In genomic region chr17:7366265-7366664, GRCm38 (mm10) we compare ENCODE assay signal across 25 mouse cellular contexts. TPM values are rescaled to one million over a fixed set of nuclear protein-coding genes. Genes with fewer than 3 reads are reported as not detected.
DNase-seq lines count a peak whose midpoint lies in the region; ATAC-seq and TF ChIP-seq lines count a peak whose summit lies in the region.
"Not testable (repeated sequence)": the region's sequence is repeated elsewhere in the genome, so short reads cannot be mapped to it uniquely, and the experiment has no call there.
"Had no signal": no experiment of that assay in that cellular context is flagged by ENCODE, and none has a peak within 500 bp of the region (broad histone marks: within the 10 kb centered on the region; RNA-seq: fewer than 3 reads in every experiment).

No protein-coding gene starts in this region.

- H3K4me3 ChIP-seq in forebrain, embryonic 13.5 days; forebrain, embryonic 16.5 days (replicated peaks; ENCODE audit: low read length); hindbrain, embryonic 13.5 days; midbrain, embryonic 14.5 days (replicated peaks; ENCODE audit: low read depth, low read length); midbrain, postnatal 0 days (ENCODE audit: low read depth, low read length): not testable (repeated sequence)

- H3K9ac ChIP-seq in forebrain, embryonic 13.5 days; forebrain, embryonic 16.5 days (replicated peaks; ENCODE audit: low read depth, low read length); hindbrain, embryonic 13.5 days; midbrain, embryonic 14.5 days (replicated peaks; ENCODE audit: low read length); midbrain, postnatal 0 days (replicated peaks; ENCODE audit: low read length, poor library complexity, severe bottlenecking): not testable (repeated sequence)

- H3K4me2 ChIP-seq in forebrain, embryonic 13.5 days; forebrain, embryonic 16.5 days (ENCODE audit: low read length); hindbrain, embryonic 13.5 days; midbrain, embryonic 14.5 days (ENCODE audit: low read length); midbrain, postnatal 0 days (ENCODE audit: low read depth, low read length, poor library complexity, severe bottlenecking): not testable (repeated sequence)

- H3K4me1 ChIP-seq in forebrain, embryonic 13.5 days; forebrain, embryonic 16.5 days (replicated peaks; ENCODE audit: control insufficient read depth, insufficient read depth, low read length); hindbrain, embryonic 13.5 days (replicated peaks); midbrain, embryonic 14.5 days (ENCODE audit: control insufficient read depth, insufficient read depth, low read length); midbrain, postnatal 0 days (ENCODE audit: insufficient read depth, low read length): not testable (repeated sequence)

- H3K9me3 ChIP-seq in forebrain, embryonic 13.5 days (replicated peaks); forebrain, embryonic 16.5 days (ENCODE audit: control insufficient read depth, low read length); hindbrain, embryonic 13.5 days; midbrain, embryonic 14.5 days (ENCODE audit: control insufficient read depth, low read length); midbrain, postnatal 0 days (ENCODE audit: low read length): not testable (repeated sequence)

- not testable (repeated sequence) for H3K27me3 ChIP-seq in forebrain, embryonic 13.5 days; forebrain, embryonic 16.5 days (replicated peaks; ENCODE audit: control insufficient read depth, insufficient read depth, low read length); hindbrain, embryonic 13.5 days; midbrain, embryonic 14.5 days (ENCODE audit: control insufficient read depth, insufficient read depth, low read length); midbrain, postnatal 0 days (ENCODE audit: insufficient read depth, low read length)

- peak; percentile 6 for DNase-seq in brain, embryonic 14.5 days (ENCODE audit: low read depth)
- peak; percentile 7 for DNase-seq in midbrain, embryonic 14.5 days
- not testable (repeated sequence) for DNase-seq in midbrain, postnatal 0 days (ENCODE audit: low spot score)

- H3K36me3 ChIP-seq in forebrain, embryonic 13.5 days (ENCODE audit: poor library complexity, severe bottlenecking); forebrain, embryonic 16.5 days (ENCODE audit: control insufficient read depth, insufficient read depth); hindbrain, embryonic 13.5 days; midbrain, embryonic 14.5 days (ENCODE audit: control insufficient read depth, insufficient read depth, low read length); midbrain, postnatal 0 days (ENCODE audit: insufficient read depth, low read length): not testable (repeated sequence)

- H3K27ac ChIP-seq in forebrain, embryonic 13.5 days = peak overlapping the region; percentile 40; the same call in 1 of the 2 replicates
- H3K27ac ChIP-seq in forebrain, embryonic 16.5 days (ENCODE audit: low read length) = peak overlapping the region; percentile 58; the same call in 1 of the 2 replicates
- peak overlapping the region; percentile 55; the same call in 1 of the 2 replicates for H3K27ac ChIP-seq in hindbrain, embryonic 13.5 days
- 0 out of 2 replicates have a peak overlapping the region, but pooled peaks have one; percentile 55 for H3K27ac ChIP-seq in midbrain, embryonic 14.5 days (replicated peaks; ENCODE audit: low read depth, low read length)
- H3K27ac ChIP-seq in midbrain, postnatal 0 days (ENCODE audit: low read depth, low read length) = not testable (repeated sequence)

- WGBS in forebrain, embryonic 13.5 days = no CpG with 5 or more reads among the region's 1 CpGs
- no CpG with 5 or more reads among the region's 1 CpGs for WGBS in forebrain, embryonic 16.5 days
- WGBS in hindbrain, embryonic 13.5 days = no CpG with 5 or more reads among the region's 1 CpGs
- WGBS in midbrain, embryonic 14.5 days = no CpG with 5 or more reads among the region's 1 CpGs
- no CpG with 5 or more reads among the region's 1 CpGs for WGBS in midbrain, postnatal 0 days

- TF ChIP-seq POLR2A in brain, embryonic 14.5 days (IDR thresholded peaks at IDR 0.05; ENCODE audit: borderline replicate concordance, extremely low read depth, insufficient read depth, insufficient read length, poor library complexity, severe bottlenecking) = not testable (repeated sequence)

- not testable (repeated sequence) for TF ChIP-seq CTCF in brain, embryonic 14.5 days (IDR thresholded peaks at IDR 0.05; ENCODE audit: borderline replicate concordance, extremely low read depth, insufficient read depth, insufficient read length); midbrain, postnatal 0 days (IDR thresholded peaks at IDR 0.05)

- ATAC-seq in forebrain, embryonic 13.5 days; hindbrain, embryonic 13.5 days (ENCODE audit: low FRiP score); midbrain, embryonic 14.5 days (ENCODE audit: low FRiP score, low TSS enrichment): not testable (repeated sequence)
- ATAC-seq in forebrain, embryonic 16.5 days = peak; percentile 25
- ATAC-seq in midbrain, postnatal 0 days (ENCODE audit: low FRiP score) = peak; percentile 13; the same call in 1 of the 2 replicates

RNA-seq across cellular contexts. Expression of gene Gm49630, which starts 5.5 kb away (rescaled TPM):
- polyA plus RNA-seq in brain, embryonic 14.5 days (2012; rRNA removed) = not detected in 2 replicates
- polyA plus RNA-seq in forebrain, embryonic 13.5 days (2015; fragmentation: Nextera tagmentation; extraction: Ambion mirVana) = not detected in 2 replicates
- polyA plus RNA-seq in forebrain, embryonic 16.5 days (2015; fragmentation: Nextera tagmentation; extraction: Ambion mirVana) = not detected in 2 replicates
- polyA plus RNA-seq in hindbrain, embryonic 13.5 days (2015; fragmentation: Nextera tagmentation; extraction: Ambion mirVana) = not detected in 2 replicates
- not detected in 2 replicates for polyA plus RNA-seq in midbrain, embryonic 14.5 days (2014; fragmentation: Nextera tagmentation; extraction: Ambion mirVana)
- total RNA-seq in midbrain, postnatal 0 days (2014; rRNA removed) = not detected in 2 replicates
- polyA plus RNA-seq in midbrain, postnatal 0 days (2015; fragmentation: Nextera tagmentation; extraction: Ambion mirVana) = not detected in 2 replicates
- total RNA-seq: adrenal gland, adult 8-10 months; adrenal gland, postnatal 25 days; ES-E14; gastrocnemius, adult 2 months; gastrocnemius, postnatal 14 days; gastrocnemius, postnatal 4 days; heart, adult 8-10 months; heart, postnatal 25 days; hematopoietic stem cell, adult 5-6 weeks had no signal
- polyA plus RNA-seq: activated CD4-positive, CD25-positive, alpha-beta regulatory T cell, adult 4 months; embryonic facial prominence, embryonic 11.5 days; embryonic facial prominence, embryonic 14.5 days; forebrain, embryonic 10.5 days; frontal cortex, adult 2 months; heart, embryonic 11.5 days; heart, embryonic 14.5 days; heart, postnatal 0 days; hindbrain, embryonic 14.5 days; intestine, embryonic 15.5 days had no signal

RNA-seq across cellular contexts. Expression of gene Ttll2, which starts 13.8 kb away (rescaled TPM):
- not detected in 2 replicates for polyA plus RNA-seq in brain, embryonic 14.5 days (2012; rRNA removed)
- not detected in 2 replicates for polyA plus RNA-seq in forebrain, embryonic 13.5 days (2015; fragmentation: Nextera tagmentation; extraction: Ambion mirVana)
- 0.15 TPM in 1 of 2 replicates, not detected in the other for polyA plus RNA-seq in forebrain, embryonic 16.5 days (2015; fragmentation: Nextera tagmentation; extraction: Ambion mirVana)
- not detected in 2 replicates for polyA plus RNA-seq in hindbrain, embryonic 13.5 days (2015; fragmentation: Nextera tagmentation; extraction: Ambion mirVana)
- not detected in 2 replicates for polyA plus RNA-seq in midbrain, embryonic 14.5 days (2014; fragmentation: Nextera tagmentation; extraction: Ambion mirVana)
- not detected in 2 replicates for total RNA-seq in midbrain, postnatal 0 days (2014; rRNA removed)
- polyA plus RNA-seq in midbrain, postnatal 0 days (2015; fragmentation: Nextera tagmentation; extraction: Ambion mirVana) = not detected in 2 replicates
- total RNA-seq: ES-E14; gastrocnemius, postnatal 14 days; gastrocnemius, postnatal 4 days; heart, adult 8-10 months; heart, postnatal 25 days; hematopoietic stem cell, adult 5-6 weeks had no signal
- polyA plus RNA-seq: activated CD4-positive, CD25-positive, alpha-beta regulatory T cell, adult 4 months; embryonic facial prominence, embryonic 11.5 days; embryonic facial prominence, embryonic 14.5 days; forebrain, embryonic 10.5 days; frontal cortex, adult 2 months; heart, embryonic 11.5 days; heart, embryonic 14.5 days; heart, postnatal 0 days; hindbrain, embryonic 14.5 days; intestine, embryonic 15.5 days had no signal

RNA-seq across cellular contexts. Expression of gene Unc93a2, which starts 19.0 kb away (rescaled TPM):
- polyA plus RNA-seq in brain, embryonic 14.5 days (2012; rRNA removed) = 0.10 and 0.15 TPM in 2 replicates
- not detected in 2 replicates for polyA plus RNA-seq in forebrain, embryonic 13.5 days (2015; fragmentation: Nextera tagmentation; extraction: Ambion mirVana)
- polyA plus RNA-seq in forebrain, embryonic 16.5 days (2015; fragmentation: Nextera tagmentation; extraction: Ambion mirVana) = 0.14 TPM in 1 of 2 replicates, not detected in the other
- 0.12 TPM in 1 of 2 replicates, not detected in the other for polyA plus RNA-seq in hindbrain, embryonic 13.5 days (2015; fragmentation: Nextera tagmentation; extraction: Ambion mirVana)
- polyA plus RNA-seq in midbrain, embryonic 14.5 days (2014; fragmentation: Nextera tagmentation; extraction: Ambion mirVana) = not detected in 2 replicates
- total RNA-seq in midbrain, postnatal 0 days (2014; rRNA removed) = 0.19 TPM in 1 of 2 replicates, not detected in the other
- 0.05 TPM in 1 of 2 replicates, not detected in the other for polyA plus RNA-seq in midbrain, postnatal 0 days (2015; fragmentation: Nextera tagmentation; extraction: Ambion mirVana)
- total RNA-seq: heart, adult 8-10 months; heart, postnatal 25 days; hematopoietic stem cell, adult 5-6 weeks had no signal
- polyA plus RNA-seq: activated CD4-positive, CD25-positive, alpha-beta regulatory T cell, adult 4 months; embryonic facial prominence, embryonic 11.5 days; embryonic facial prominence, embryonic 14.5 days; forebrain, embryonic 10.5 days; heart, embryonic 11.5 days; heart, embryonic 14.5 days; heart, postnatal 0 days; hindbrain, embryonic 14.5 days; intestine, embryonic 15.5 days had no signal

RNA-seq across cellular contexts. Expression of gene Tcp10a, which starts 41.8 kb away (rescaled TPM):
- polyA plus RNA-seq in brain, embryonic 14.5 days (2012; rRNA removed) = not detected in 2 replicates
- polyA plus RNA-seq in forebrain, embryonic 13.5 days (2015; fragmentation: Nextera tagmentation; extraction: Ambion mirVana) = not detected in 2 replicates
- polyA plus RNA-seq in forebrain, embryonic 16.5 days (2015; fragmentation: Nextera tagmentation; extraction: Ambion mirVana) = not detected in 2 replicates
- not detected in 2 replicates for polyA plus RNA-seq in hindbrain, embryonic 13.5 days (2015; fragmentation: Nextera tagmentation; extraction: Ambion mirVana)
- not detected in 2 replicates for polyA plus RNA-seq in midbrain, embryonic 14.5 days (2014; fragmentation: Nextera tagmentation; extraction: Ambion mirVana)
- total RNA-seq in midbrain, postnatal 0 days (2014; rRNA removed) = not detected in 2 replicates
- 0.11 TPM in 1 of 2 replicates, not detected in the other for polyA plus RNA-seq in midbrain, postnatal 0 days (2015; fragmentation: Nextera tagmentation; extraction: Ambion mirVana)
- total RNA-seq: gastrocnemius, adult 2 months; gastrocnemius, postnatal 14 days; gastrocnemius, postnatal 4 days; heart, adult 8-10 months; heart, postnatal 25 days; hematopoietic stem cell, adult 5-6 weeks had no signal
- polyA plus RNA-seq: activated CD4-positive, CD25-positive, alpha-beta regulatory T cell, adult 4 months; embryonic facial prominence, embryonic 11.5 days; embryonic facial prominence, embryonic 14.5 days; forebrain, embryonic 10.5 days; hindbrain, embryonic 14.5 days; intestine, embryonic 15.5 days had no signal
